Mouse (Mus musculus) MEL (cell line): ENCODE data around the gene Sh3rf1.

ENCODE experiments used
- BHLHE40 ChIP-seq: IDR thresholded peaks from 2 replicates; pipeline ENCODE4 v1.6.1; 2012; ENCODE audit warnings: low read depth, mild to moderate bottlenecking, inconsistent platforms, low read length, improper control_type of control experiment, borderline replicate concordance
- CHD1 ChIP-seq: IDR thresholded peaks from 2 replicates; pipeline ENCODE4 v1.6.1; 2012; ENCODE audit warnings: low read depth, mild to moderate bottlenecking, inconsistent platforms, low read length, improper control_type of control experiment
- CTCF ChIP-seq, 3 experiments: IDR thresholded peaks in 2 of 3; conservative IDR thresholded peaks in 1 of 3; 2 replicates each; pipeline ENCODE4 v1.5.1; 2011 to 2012; ENCODE audit warnings: low read length in 3 of 3, low read depth in 2 of 3, mild to moderate bottlenecking in 2 of 3, improper control_type of control experiment in 1 of 3, inconsistent platforms in 1 of 3, mixed read lengths in 1 of 3, moderate library complexity in 1 of 3; ENCODE audit not compliant: control insufficient read depth in 1 of 3, insufficient read depth in 1 of 3, poor library complexity in 1 of 3, severe bottlenecking in 1 of 3
- ETS1 ChIP-seq: IDR thresholded peaks from 2 replicates; pipeline ENCODE4 v1.6.1; 2012; ENCODE audit warnings: low read depth, mild to moderate bottlenecking, inconsistent platforms, low read length, improper control_type of control experiment, moderate library complexity
- GATA1 ChIP-seq: IDR thresholded peaks from 2 replicates; pipeline ENCODE4 v1.6.1; 2011; ENCODE audit warnings: low read depth, low read length, improper control_type of control experiment
- HCFC1 ChIP-seq: IDR thresholded peaks from 2 replicates; pipeline ENCODE4 v1.6.1; 2012; ENCODE audit warnings: low read depth, mild to moderate bottlenecking, inconsistent platforms, low read length, improper control_type of control experiment, moderate library complexity
- MAZ ChIP-seq: IDR thresholded peaks from 2 replicates; pipeline ENCODE4 v1.6.1; 2012; ENCODE audit warnings: low read depth, mild to moderate bottlenecking, inconsistent platforms, low read length, improper control_type of control experiment
- MXI1 ChIP-seq: IDR thresholded peaks from 2 replicates; pipeline ENCODE4 v1.6.1; 2011; ENCODE audit warnings: mild to moderate bottlenecking, low read depth, low read length, improper control_type of control experiment
- MYB ChIP-seq: IDR thresholded peaks from 2 replicates; pipeline ENCODE4 v1.6.1; 2011; ENCODE audit warnings: mild to moderate bottlenecking, low read depth, low read length, improper control_type of control experiment
- POLR2A ChIP-seq, 2 experiments: IDR thresholded peaks; 2 replicates each; pipeline ENCODE4 v1.6.1; 2011 to 2012; ENCODE audit warnings: low read length in 2 of 2, mild to moderate bottlenecking in 2 of 2, control low read depth in 1 of 2, improper control_type of control experiment in 1 of 2, low read depth in 1 of 2, moderate library complexity in 1 of 2; ENCODE audit not compliant: control insufficient read depth in 1 of 2, insufficient read depth in 1 of 2, poor library complexity in 1 of 2
- SMC3 ChIP-seq: IDR thresholded peaks from 2 replicates; pipeline ENCODE4 v1.6.1; 2011; ENCODE audit warnings: low read depth, low read length, improper control_type of control experiment
- TCF12 ChIP-seq: IDR thresholded peaks from 2 replicates; pipeline ENCODE4 v1.6.1; 2014; ENCODE audit warnings: low read depth, mild to moderate bottlenecking, inconsistent platforms, low read length, improper control_type of control experiment, moderate library complexity
- ZKSCAN1 ChIP-seq: IDR thresholded peaks from 2 replicates; pipeline ENCODE4 v1.6.1; 2012; ENCODE audit warnings: low read depth, mild to moderate bottlenecking, inconsistent platforms, low read length, improper control_type of control experiment, moderate library complexity
- ZNF384 ChIP-seq: IDR thresholded peaks from 2 replicates; pipeline ENCODE4 v1.6.1; 2012; ENCODE audit warnings: low read depth, mild to moderate bottlenecking, inconsistent platforms, low read length, improper control_type of control experiment

DNA sequence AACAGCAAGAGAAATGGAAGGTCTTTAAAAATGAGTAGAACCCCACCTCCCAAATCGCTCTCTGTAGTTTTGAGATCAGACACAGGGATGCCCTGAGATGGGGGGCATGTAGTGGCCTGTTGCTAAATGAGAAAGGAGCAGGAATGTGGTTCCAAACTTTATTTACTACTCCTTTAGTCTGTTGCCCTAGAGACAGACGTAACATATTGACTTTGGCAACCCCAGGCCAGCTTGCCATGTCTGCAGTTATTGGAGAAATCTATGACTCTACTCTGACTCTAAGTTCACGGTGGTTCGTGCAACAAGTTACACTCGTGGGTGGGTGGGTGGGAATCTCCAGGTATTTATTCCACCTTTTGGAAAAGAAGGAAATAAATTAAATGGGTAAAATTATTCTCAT lies 30.5 kb downstream of the Sh3rf1 start:
- TF ChIP-seq ZKSCAN1 (no peak), CTCF (IDR thresholded peaks at IDR 0.05 in 2 of 3, conservative IDR thresholded peaks at IDR 0.05 in 1 of 3; ENCODE audit: control insufficient read depth in 1 of 3, insufficient read depth in 1 of 3, low read depth in 2 of 3, low read length in 3 of 3, poor library complexity in 1 of 3, severe bottlenecking in 1 of 3) (no peak), POLR2A (IDR thresholded peaks at IDR 0.05; ENCODE audit: control insufficient read depth in 1 of 2, insufficient read depth in 1 of 2, low read depth in 1 of 2, low read length in 2 of 2, poor library complexity in 1 of 2) (no peak), TCF12 (no peak), ZNF384 (no peak), MXI1 (no peak), HCFC1 (no peak), SMC3 (no peak), MYB (no peak), MAZ (no peak), BHLHE40 (no peak), CHD1 (no peak), GATA1 (no peak), ETS1 (no peak)
